Mouse (Mus musculus): ENCODE data around the gene 5430419D17Rik.

Gene 5430419D17Rik

GRCm38 (mm10) chr7:131317587-131317986 lies 143.4 kb downstream of the 5430419D17Rik start:
- no peak for DNase-seq

DNA sequence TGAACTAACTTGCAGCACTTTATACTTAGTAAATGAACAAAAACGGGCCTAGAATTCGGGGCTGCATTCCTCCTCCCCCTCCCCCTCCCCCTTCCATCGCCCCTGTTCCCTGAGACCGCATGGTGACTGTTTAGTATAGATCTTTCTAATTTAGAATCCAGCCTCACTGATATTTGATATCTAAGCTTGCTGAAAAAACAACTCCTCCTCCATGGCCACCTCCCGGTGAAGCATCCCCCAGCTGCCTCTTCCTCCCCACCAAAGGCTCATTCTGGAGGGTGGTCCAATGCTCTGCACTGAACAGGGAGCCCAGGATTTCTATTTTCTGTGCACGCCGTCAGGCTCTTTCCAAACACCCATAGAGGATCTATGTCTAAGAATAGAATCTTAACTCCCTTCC lies 144.1 kb downstream of the 5430419D17Rik start:
- no peak for DNase-seq

DNA sequence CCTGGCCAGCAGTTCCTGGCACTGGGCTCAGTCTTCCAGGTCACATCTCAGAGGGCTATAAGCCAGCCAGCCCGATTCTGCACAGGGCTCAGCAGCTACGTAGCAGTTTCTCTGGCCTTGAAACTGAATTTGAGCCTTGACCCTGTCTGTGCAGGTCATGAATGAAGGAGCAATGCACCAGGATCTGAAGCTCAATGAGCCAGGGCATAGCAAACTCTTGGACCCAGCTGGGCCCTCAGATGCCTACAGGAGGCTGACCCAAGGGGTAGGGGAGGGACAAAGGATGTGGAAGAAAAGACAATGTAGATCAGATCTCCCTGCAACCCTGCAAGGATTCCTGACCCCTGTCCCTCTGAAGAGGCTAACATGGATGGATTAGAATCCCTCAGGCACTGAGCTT lies 148.0 kb downstream of the 5430419D17Rik start, which contains the start of gene Cuzd1:
TSS of gene Cuzd1 (minus strand) at position 101 of the 400 bp plus-strand sequence.
- DNase-seq: no peak

DNA sequence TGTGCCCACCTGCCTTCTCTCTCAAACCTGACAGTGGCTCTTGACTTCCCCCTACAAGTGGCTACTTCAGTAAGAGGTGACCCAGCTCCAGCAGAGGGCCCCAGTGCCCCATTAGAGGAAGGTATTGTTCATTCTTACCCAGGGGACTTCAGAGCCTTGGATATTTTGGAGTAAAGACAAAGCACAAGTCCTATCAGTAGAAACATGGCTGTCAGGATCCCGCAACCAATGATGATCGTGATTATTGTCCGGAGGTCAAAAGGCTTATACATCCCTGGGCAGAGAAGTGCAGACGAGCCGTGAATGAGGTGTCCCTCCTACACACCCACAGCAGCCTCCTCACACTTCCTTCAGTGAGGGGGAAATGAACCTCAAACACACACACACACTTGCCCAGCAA lies 152.9 kb downstream of the 5430419D17Rik start:
- no peak for DNase-seq

GRCm38 (mm10) chr7:131329416-131329815 lies 155.2 kb downstream of the 5430419D17Rik start, which contains the start of gene Fam24b:
Gene Fam24b (minus strand): TSS chr7:131329516.
- DNase-seq: no peak

- no peak for DNase-seq
Measured at GRCm38 (mm10) chr7:131331688-131332087, 157.5 kb downstream of the 5430419D17Rik start.

GRCm38 (mm10) chr7:131333564-131333963 lies 159.4 kb downstream of the 5430419D17Rik start, which contains the start of gene Fam24a:
Gene Fam24a (plus strand): TSS chr7:131333864.
- DNase-seq: no peak

- no peak for DNase-seq
Measured at GRCm38 (mm10) chr7:131337502-131338068, 163.4 kb downstream of the 5430419D17Rik start.

GRCm38 (mm10) chr7:131345856-131346541 lies 171.8 kb downstream of the 5430419D17Rik start:
- no peak for DNase-seq
